Mouse (Mus musculus) embryonic facial prominence, embryonic 15.5 days (tissue): ENCODE measurements at regions not wholly inside any gene's neighbourhood (a gene's known extent, or its start where the extent isn't known, plus 50 kb on each side); places are given as distances from the start of the nearest gene placed in this dataset.

ENCODE experiments used
- ATAC-seq: fragments of 200-750 bp; cut with Nextera tagmentation; 2 replicates; pipeline ENCODE4 v1.8.0; 2017; ENCODE audit warnings: low read depth, moderate TSS enrichment; ENCODE audit not compliant: insufficient number of reproducible peaks, low FRiP score, low TSS enrichment
- H3K27ac ChIP-seq: fragments of 300-500 bp; sonication (generic); replicated peaks from 2 replicates; pipeline ENCODE4 v1.5.1; 2015; ENCODE audit warnings: mild to moderate bottlenecking, inconsistent platforms
- H3K27me3 ChIP-seq: fragments of 300-500 bp; sonication (generic); 2 replicates; pipeline ENCODE4 v1.6.1; 2015; ENCODE audit warnings: inconsistent platforms
- H3K36me3 ChIP-seq: fragments of 300-500 bp; sonication (generic); 2 replicates; pipeline ENCODE4 v1.6.1; 2015; ENCODE audit warnings: mild to moderate bottlenecking, inconsistent platforms
- H3K4me1 ChIP-seq: fragments of 300-500 bp; sonication (generic); 2 replicates; pipeline ENCODE4 v1.6.1; 2015; ENCODE audit warnings: inconsistent platforms
- H3K4me2 ChIP-seq: fragments of 300-500 bp; sonication (generic); replicated peaks from 2 replicates; pipeline ENCODE4 v1.6.1; 2015; ENCODE audit warnings: mild to moderate bottlenecking, inconsistent platforms
- H3K4me3 ChIP-seq: fragments of 300-500 bp; sonication (generic); replicated peaks from 2 replicates; pipeline ENCODE4 v1.5.1; 2015; ENCODE audit warnings: mild to moderate bottlenecking, inconsistent platforms
- H3K9ac ChIP-seq: fragments of 300-500 bp; sonication (generic); 2 replicates; pipeline ENCODE4 v1.6.1; 2015; ENCODE audit warnings: inconsistent platforms
- H3K9me3 ChIP-seq: fragments of 300-500 bp; sonication (generic); replicated peaks from 2 replicates; pipeline ENCODE4 v1.6.1; 2016; ENCODE audit warnings: inconsistent platforms
- WGBS: fragments of 180-500 bp; shearing (Covaris S2); methylation state at CpG from one replicate; pipeline ENCODE4 v1.1.7; 2015; 5-methylcytosine and 5-hydroxymethylcytosine counted together

GRCm38 (mm10) chr7:36504010-36504875, 193.7 kb upstream of the Tshz3 start:
- Histone ChIP-seq H3K9ac (no peak overlapping the region), H3K4me1 (no peaks in the 10 kb centered on the region), H3K36me3 (no peaks in the 10 kb centered on the region), H3K4me3 (no peak overlapping the region), H3K27ac (no peak overlapping the region), H3K4me2 (no peak overlapping the region), H3K9me3 (no peaks in the 10 kb centered on the region), H3K27me3 (no peaks in the 10 kb centered on the region)
- ATAC-seq, result no peak
- WGBS, result 56% methylated on average over 15 of the region's 15 CpGs

- no peak for ATAC-seq
- H3K9ac ChIP-seq, result no peak overlapping the region
- no peak overlapping the region for H3K4me3 ChIP-seq
- no peaks in the 10 kb centered on the region for H3K27me3 ChIP-seq
- H3K4me1 ChIP-seq, result no peaks in the 10 kb centered on the region
- H3K4me2 ChIP-seq, result no peak overlapping the region
- no peaks in the 10 kb centered on the region for H3K36me3 ChIP-seq
- no peaks in the 10 kb centered on the region for H3K9me3 ChIP-seq
- 87% methylated on average over 9 of the region's 9 CpGs for WGBS
- H3K27ac ChIP-seq, result no peak overlapping the region
Measured at GRCm38 (mm10) chr7:36507895-36508431, 190.0 kb upstream of the Tshz3 start.

DNA sequence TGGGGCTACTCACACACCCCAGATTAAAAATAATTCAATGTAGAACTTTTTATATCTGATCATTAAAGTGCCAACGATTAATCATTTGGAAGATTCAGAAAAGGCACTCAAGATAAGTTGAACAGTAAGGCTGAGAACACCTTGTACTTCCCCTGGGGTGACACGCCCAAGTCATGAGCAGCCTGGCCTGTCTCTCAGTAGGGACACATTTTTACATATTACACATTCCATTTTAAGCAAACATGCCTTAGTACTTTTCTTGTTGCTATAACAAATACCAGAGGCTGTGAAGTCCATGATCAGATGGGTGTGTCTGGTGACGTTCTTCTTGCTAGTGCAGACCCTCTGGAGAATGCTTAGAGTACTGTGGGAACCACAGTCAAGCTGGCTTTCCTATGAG, 184.2 kb upstream of the Tshz3 start:
- ATAC-seq, result no peak
- 79% methylated on average over 3 of the region's 3 CpGs for WGBS
- H3K9me3 ChIP-seq, result no peaks in the 10 kb centered on the region
- no peaks in the 10 kb centered on the region for H3K36me3 ChIP-seq
- no peak overlapping the region for H3K4me2 ChIP-seq
- H3K4me1 ChIP-seq, result no peaks in the 10 kb centered on the region
- H3K4me3 ChIP-seq, result no peak overlapping the region
- H3K27ac ChIP-seq, result no peak overlapping the region
- no peaks in the 10 kb centered on the region for H3K27me3 ChIP-seq
- H3K9ac ChIP-seq, result no peak overlapping the region

- Histone ChIP-seq H3K27me3 (no peaks in the 10 kb centered on the region), H3K36me3 (no peaks in the 10 kb centered on the region), H3K4me3 (no peak overlapping the region), H3K27ac (no peak overlapping the region), H3K4me1 (no peaks in the 10 kb centered on the region), H3K4me2 (no peak overlapping the region), H3K9ac (no peak overlapping the region), H3K9me3 (no peaks in the 10 kb centered on the region)
- WGBS, result 56% methylated on average over 7 of the region's 7 CpGs
- no peak for ATAC-seq
Measured at GRCm38 (mm10) chr7:36516094-36516663, 181.7 kb upstream of the Tshz3 start.

DNA sequence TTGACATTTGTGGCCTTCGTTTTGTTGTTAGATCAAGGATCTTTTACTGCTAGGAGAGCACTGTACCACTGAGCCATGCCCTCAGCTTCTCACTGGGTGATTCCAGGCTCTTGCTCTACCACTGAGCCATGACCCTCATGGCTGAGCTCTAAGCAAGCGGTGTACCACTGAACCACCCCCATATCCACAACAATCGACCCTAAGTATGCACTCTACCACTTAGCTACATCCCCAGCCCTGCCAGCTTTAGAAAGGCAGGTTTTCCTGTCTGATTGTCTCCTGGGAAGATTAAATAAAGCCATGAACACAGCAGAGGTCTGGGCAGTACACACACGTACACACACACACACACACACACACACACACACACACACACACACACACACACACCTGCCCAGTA, 178.9 kb upstream of the Tshz3 start:
- no peaks in the 10 kb centered on the region for H3K4me1 ChIP-seq
- no peak for ATAC-seq
- no peak overlapping the region for H3K4me3 ChIP-seq
- H3K36me3 ChIP-seq, result no peaks in the 10 kb centered on the region
- H3K27me3 ChIP-seq, result no peaks in the 10 kb centered on the region
- no peaks in the 10 kb centered on the region for H3K9me3 ChIP-seq
- H3K4me2 ChIP-seq, result no peak overlapping the region
- H3K9ac ChIP-seq, result no peak overlapping the region
- H3K27ac ChIP-seq, result no peak overlapping the region
- WGBS, result 83% methylated on average over 4 of the region's 4 CpGs

- H3K4me2 ChIP-seq, result no peak overlapping the region
- ATAC-seq, result no peak
- 58% methylated on average over 5 of the region's 5 CpGs for WGBS
- no peak overlapping the region for H3K27ac ChIP-seq
- no peak overlapping the region for H3K9ac ChIP-seq
- H3K27me3 ChIP-seq, result no peaks in the 10 kb centered on the region; the same call in 1 of the 2 replicates
- H3K4me3 ChIP-seq, result no peak overlapping the region
- no peaks in the 10 kb centered on the region for H3K4me1 ChIP-seq
- H3K36me3 ChIP-seq, result no peaks in the 10 kb centered on the region
- no peaks in the 10 kb centered on the region for H3K9me3 ChIP-seq
Measured at GRCm38 (mm10) chr7:36522960-36523359, 175.0 kb upstream of the Tshz3 start.

GRCm38 (mm10) chr7:36526148-36526547, 171.8 kb upstream of the Tshz3 start:
- no peak for ATAC-seq
- H3K9me3 ChIP-seq, result no peaks in the 10 kb centered on the region
- H3K4me3 ChIP-seq, result no peak overlapping the region
- no peak overlapping the region for H3K27ac ChIP-seq
- H3K4me1 ChIP-seq, result peaks cover 14% of the 10 kb centered on the region; the same call in 1 of the 2 replicates
- 19% methylated on average over 7 of the region's 7 CpGs for WGBS
- H3K36me3 ChIP-seq, result no peaks in the 10 kb centered on the region
- no peaks in the 10 kb centered on the region; the same call in 1 of the 2 replicates for H3K27me3 ChIP-seq
- H3K4me2 ChIP-seq, result no peak overlapping the region
- no peak overlapping the region for H3K9ac ChIP-seq

GRCm38 (mm10) chr7:36526692-36527091, 171.2 kb upstream of the Tshz3 start:
- 50% methylated on average over 3 of the region's 3 CpGs for WGBS
- no peak for ATAC-seq
- no peaks in the 10 kb centered on the region for H3K9me3 ChIP-seq
- H3K27me3 ChIP-seq, result no peaks in the 10 kb centered on the region; the same call in 1 of the 2 replicates
- H3K9ac ChIP-seq, result no peak overlapping the region
- H3K4me3 ChIP-seq, result no peak overlapping the region
- H3K36me3 ChIP-seq, result no peaks in the 10 kb centered on the region
- H3K4me1 ChIP-seq, result peaks cover 14% of the 10 kb centered on the region; the same call in 1 of the 2 replicates
- H3K4me2 ChIP-seq, result no peak overlapping the region
- no peak overlapping the region for H3K27ac ChIP-seq

DNA sequence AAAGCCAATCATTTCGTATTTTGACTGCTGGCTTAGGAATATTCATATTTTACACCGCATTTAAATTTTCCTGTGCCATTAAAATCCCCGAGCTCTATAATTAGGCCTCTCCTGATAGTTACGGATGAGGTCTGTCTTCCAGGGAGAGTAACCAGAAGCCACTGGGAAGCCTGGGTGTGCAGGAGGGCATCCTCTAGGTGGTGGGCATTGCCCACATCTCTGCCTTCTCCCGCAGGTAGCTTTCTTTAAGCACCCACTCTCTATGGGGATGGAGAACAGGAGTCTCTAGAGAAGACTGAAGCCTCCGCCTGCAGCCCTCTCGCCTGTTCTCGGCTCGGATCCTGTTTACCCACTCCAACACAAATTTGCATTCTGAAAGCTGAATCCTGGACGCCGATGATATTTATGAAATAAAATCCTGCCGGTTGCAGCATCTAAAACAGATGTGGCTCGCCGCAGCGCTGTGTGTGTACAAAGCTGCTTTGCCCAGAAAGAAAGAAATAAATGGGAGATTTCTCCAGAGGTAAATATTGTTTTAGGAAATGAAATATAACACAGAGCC, 168.3 kb upstream of the Tshz3 start:
- WGBS, result 41% methylated on average over 15 of the region's 15 CpGs
- no peak overlapping the region for H3K27ac ChIP-seq
- peak overlapping the region; percentile 29 for H3K4me2 ChIP-seq

GRCm38 (mm10) chr7:36531559-36531958, 166.4 kb upstream of the Tshz3 start:
- WGBS, result 75% methylated on average over 1 of the region's 1 CpGs
- H3K27ac ChIP-seq, result no peak overlapping the region
- peaks cover 14% of the 10 kb centered on the region; the same call in 1 of the 2 replicates for H3K4me1 ChIP-seq
- no peaks in the 10 kb centered on the region for H3K36me3 ChIP-seq
- no peaks in the 10 kb centered on the region for H3K9me3 ChIP-seq
- ATAC-seq, result no peak
- H3K9ac ChIP-seq, result no peak overlapping the region
- H3K27me3 ChIP-seq, result no peaks in the 10 kb centered on the region; the same call in 1 of the 2 replicates
- no peak overlapping the region for H3K4me2 ChIP-seq
- no peak overlapping the region for H3K4me3 ChIP-seq

More for the DNA sequence above, 168.3 kb upstream of the Tshz3 start:
- Histone ChIP-seq H3K4me3 (no peak overlapping the region), H3K4me1 (peaks cover 14% of the 10 kb centered on the region; the same call in 1 of the 2 replicates), H3K9ac (no peak overlapping the region), H3K27me3 (no peaks in the 10 kb centered on the region; the same call in 1 of the 2 replicates), H3K9me3 (no peaks in the 10 kb centered on the region), H3K36me3 (no peaks in the 10 kb centered on the region)
- no peak for ATAC-seq

- no peak overlapping the region for H3K4me2 ChIP-seq
- no peaks in the 10 kb centered on the region for H3K36me3 ChIP-seq
- no peak overlapping the region for H3K27ac ChIP-seq
- H3K27me3 ChIP-seq, result no peaks in the 10 kb centered on the region
- ATAC-seq, result no peak
- no peaks in the 10 kb centered on the region for H3K9me3 ChIP-seq
- no peak overlapping the region for H3K9ac ChIP-seq
- no peaks in the 10 kb centered on the region for H3K4me1 ChIP-seq
- WGBS, result 80% methylated on average over 11 of the region's 11 CpGs
- H3K4me3 ChIP-seq, result no peak overlapping the region
Measured at GRCm38 (mm10) chr7:36538111-36538510, 159.8 kb upstream of the Tshz3 start.
